8 mouse cellular contexts compared by ENCODE assay signal in the genomic region with DNA sequence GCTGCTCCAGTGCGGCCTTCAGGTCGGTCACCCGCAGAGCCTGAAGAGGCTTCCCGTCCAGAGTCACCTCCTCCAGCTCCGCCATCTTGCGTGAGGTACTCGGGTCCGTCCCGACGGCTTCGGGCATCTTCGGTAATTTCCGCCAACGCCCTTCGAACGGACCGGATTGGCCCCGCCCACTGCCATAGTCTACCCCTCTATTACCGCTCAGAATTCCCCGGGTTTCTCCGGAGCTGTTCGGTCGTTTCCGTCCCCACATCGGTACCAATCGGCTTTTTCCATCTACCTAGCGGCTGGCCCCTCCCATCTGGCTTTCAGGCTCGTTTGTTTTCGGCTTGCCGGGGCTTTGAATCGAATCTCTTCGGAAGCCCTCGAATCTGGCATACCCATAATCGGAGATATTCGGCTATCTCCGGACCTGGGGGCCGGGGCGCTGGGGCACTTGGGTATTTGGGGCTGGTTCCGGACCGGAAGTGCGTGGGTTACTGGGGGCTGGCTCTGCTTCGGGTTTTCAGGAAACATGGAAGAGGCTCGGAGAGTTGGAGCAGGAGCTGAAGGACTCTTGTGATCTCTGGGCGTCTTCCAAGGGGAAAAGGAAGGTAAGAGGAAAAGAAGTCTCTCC. TPM values are rescaled to one million over a fixed set of nuclear protein-coding genes. Genes with fewer than 3 reads are reported as not detected.
DNase-seq lines count a peak whose midpoint lies in the region; ATAC-seq lines count a peak whose summit lies in the region.

A gene (minus strand): TSS at position 410 of the 622 bp plus-strand sequence.

- H3K9ac ChIP-seq in heart, embryonic 13.5 days, result peak within 1 kb of the TSS; percentile 97
- H3K9ac ChIP-seq in liver, embryonic 12.5 days, result peak within 1 kb of the TSS; percentile 88
- H3K9ac ChIP-seq in stomach, embryonic 15.5 days, result peak within 1 kb of the TSS; percentile 99

- ATAC-seq in heart, embryonic 13.5 days (ENCODE audit: extremely low read depth, insufficient number of reproducible peaks, low FRiP score, low TSS enrichment), result peak; percentile 93
- ATAC-seq in liver, embryonic 12.5 days, result peak; percentile 92
- peak; percentile 96 for ATAC-seq in stomach, embryonic 15.5 days (ENCODE audit: insufficient read depth, low FRiP score, low read depth)

- 0 out of 2 replicates have a peak, but pooled peaks cover 2% of the 10 kb centered on the region for H3K4me1 ChIP-seq in brown adipose tissue, adult 24 weeks (ENCODE audit: control insufficient read depth, insufficient read depth, insufficient read length, low read length)
- peaks cover 37% of the 10 kb centered on the region for H3K4me1 ChIP-seq in heart, embryonic 13.5 days
- peaks cover 49% of the 10 kb centered on the region for H3K4me1 ChIP-seq in liver, embryonic 12.5 days
- H3K4me1 ChIP-seq in stomach, embryonic 15.5 days, result 0 out of 2 replicates have a peak, but pooled peaks cover 10% of the 10 kb centered on the region

- under 1% methylated on average over 44 of the region's 44 CpGs for WGBS in heart, embryonic 13.5 days
- WGBS in liver, embryonic 12.5 days (ENCODE audit: insufficient replicate concordance), result under 1% methylated on average over 44 of the region's 44 CpGs
- 0% methylated on average over 44 of the region's 44 CpGs for WGBS in stomach, embryonic 15.5 days

- peaks cover 49% of the 10 kb centered on the region for H3K36me3 ChIP-seq in heart, embryonic 13.5 days
- peaks cover 56% of the 10 kb centered on the region for H3K36me3 ChIP-seq in liver, embryonic 12.5 days
- H3K36me3 ChIP-seq in stomach, embryonic 15.5 days, result peaks cover 8% of the 10 kb centered on the region; the same call in 1 of the 2 replicates

- peak within 1 kb of the TSS; percentile 85 for H3K4me2 ChIP-seq in heart, embryonic 13.5 days
- peak within 1 kb of the TSS; percentile 82 for H3K4me2 ChIP-seq in liver, embryonic 12.5 days
- H3K4me2 ChIP-seq in stomach, embryonic 15.5 days, result peak within 1 kb of the TSS; percentile 68

- H3K27ac ChIP-seq in brown adipose tissue, adult 24 weeks (replicated peaks; ENCODE audit: low read depth, low read length), result peak within 1 kb of the TSS; percentile 95
- peak within 1 kb of the TSS; percentile 98 for H3K27ac ChIP-seq in heart, embryonic 13.5 days (replicated peaks)
- peak within 1 kb of the TSS; percentile 99 for H3K27ac ChIP-seq in liver, embryonic 12.5 days
- peak within 1 kb of the TSS; percentile 98 for H3K27ac ChIP-seq in stomach, embryonic 15.5 days

- peak within 1 kb of the TSS; percentile 79 for H3K4me3 ChIP-seq in brown adipose tissue, adult 24 weeks (ENCODE audit: insufficient read depth, low read depth, low read length)
- H3K4me3 ChIP-seq in heart, embryonic 13.5 days, result peak within 1 kb of the TSS; percentile 86
- peak within 1 kb of the TSS; percentile 81 for H3K4me3 ChIP-seq in liver, embryonic 12.5 days
- peak within 1 kb of the TSS; percentile 92 for H3K4me3 ChIP-seq in stomach, embryonic 15.5 days (replicated peaks)

- no peaks in the 10 kb centered on the region for H3K9me3 ChIP-seq in heart, embryonic 13.5 days
- no peaks in the 10 kb centered on the region for H3K9me3 ChIP-seq in liver, embryonic 12.5 days (replicated peaks)
- H3K9me3 ChIP-seq in stomach, embryonic 15.5 days, result no peaks in the 10 kb centered on the region

- H3K27me3 ChIP-seq in heart, embryonic 13.5 days (replicated peaks), result no peaks in the 10 kb centered on the region
- no peaks in the 10 kb centered on the region for H3K27me3 ChIP-seq in liver, embryonic 12.5 days (replicated peaks)
- H3K27me3 ChIP-seq in stomach, embryonic 15.5 days (replicated peaks), result no peaks in the 10 kb centered on the region

- DNase-seq in CD4-positive, CD25-positive, alpha-beta regulatory T cell, adult 2 months (ENCODE audit: low read depth, low spot score), result peak; percentile 100
- peak; percentile 82 for DNase-seq in fat pad, adult 2 months (ENCODE audit: extremely low read depth, low read depth, low spot score)
- DNase-seq in kidney, postnatal 10 days, result peak; percentile 100
- peak; percentile 100 for DNase-seq in natural killer cell, adult 2 months (ENCODE audit: low spot score in 2 of 2)

RNA-seq across cellular contexts. Expression of the gene that starts here (rescaled TPM):
- polyA plus RNA-seq in brown adipose tissue, adult 24 weeks (2012; ENCODE audit: insufficient read depth, insufficient read length, missing spikeins), result 47.2 and 50.6 TPM in 2 replicates
- 81.2 and 85.3 TPM in 2 replicates for polyA plus RNA-seq in heart, embryonic 13.5 days (2015; fragmentation: Nextera tagmentation; extraction: Ambion mirVana)
- 74.1 and 76.0 TPM in 2 replicates for polyA plus RNA-seq in liver, embryonic 12.5 days (2016; fragmentation: Nextera tagmentation; extraction: Ambion mirVana)
- 111 and 116 TPM in 2 replicates for polyA plus RNA-seq in stomach, embryonic 15.5 days (2015; fragmentation: Nextera tagmentation; extraction: Ambion mirVana)

Comparison
In these comparisons a context has a peak if more than half of its experiments do, and no peak if none do; other contexts are left out.
1. Peak in every context shown above with its lines: DNase-seq, ATAC-seq, H3K4me3 ChIP-seq and H3K27ac ChIP-seq.